Mouse (Mus musculus): ENCODE data around the gene Cryl1.

DNA sequence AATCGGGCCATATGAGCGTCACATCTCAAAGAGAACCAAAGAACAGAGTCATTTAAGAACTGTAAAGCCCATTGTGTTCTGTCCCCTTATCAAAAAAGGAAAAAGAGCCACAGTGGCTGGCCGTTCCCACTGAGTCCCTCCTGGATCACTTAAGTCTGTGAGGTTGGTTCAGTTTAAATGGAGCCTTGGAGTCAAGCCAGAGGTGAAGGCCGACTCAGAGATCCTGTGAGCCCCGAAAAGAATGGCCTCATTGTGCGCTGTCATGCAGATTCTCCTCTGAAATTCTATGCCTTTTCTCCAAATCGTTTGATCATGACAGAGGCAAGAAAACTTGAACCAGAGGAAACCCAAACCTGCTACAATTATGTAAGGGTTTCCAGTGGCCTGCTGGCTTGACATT is 82.8 kb downstream of the Cryl1 start:
- no peak for TF ChIP-seq CTCF (IDR thresholded peaks at IDR 0.05; ENCODE audit: low read depth, low read length)
- no peak for TF ChIP-seq POLR2AphosphoS5 (IDR thresholded peaks at IDR 0.05; ENCODE audit: insufficient replicate concordance, low read depth, low read length)
- TF ChIP-seq TAL1 (conservative IDR thresholded peaks at IDR 0.05; ENCODE audit: low read depth, low read length) = no peak
- no peak for TF ChIP-seq GATA1 (IDR thresholded peaks at IDR 0.05; ENCODE audit: borderline replicate concordance, low read length)
- TF ChIP-seq GATA2 (IDR thresholded peaks at IDR 0.05; ENCODE audit: borderline replicate concordance, low read depth, low read length) = no peak

Measured in G1E (cell line).